Mouse (Mus musculus) E14TG2a.4 (cell line): ENCODE measurements around the gene Vkorc1.

Source experiments
- CTCF ChIP-seq: conservative IDR thresholded peaks from 2 replicates; pipeline ENCODE4 v1.5.1; 2014; ENCODE audit warnings: low read length
- NANOG ChIP-seq: IDR thresholded peaks from 2 replicates; pipeline ENCODE4 v1.6.1; 2014; ENCODE audit warnings: borderline replicate concordance, low read length, mixed read lengths
- POU5F1 ChIP-seq: IDR thresholded peaks from 2 replicates; pipeline ENCODE4 v1.6.1; 2014; ENCODE audit warnings: low read length, borderline replicate concordance

GRCm38 (mm10) chr7:127880431-127880830 is 15.0 kb downstream of the Vkorc1 start:
- no peak for TF ChIP-seq CTCF
- TF ChIP-seq NANOG, result no peak
- TF ChIP-seq POU5F1, result no peak
